Mouse (Mus musculus) monocyte, adult 2 months (primary cell): ENCODE data around the gene Osbp2.
"Not testable (repeated sequence)": the region's sequence is repeated elsewhere in the genome, so short reads cannot be mapped to it uniquely, and the experiment has no call there.

Experiments
- DNase-seq, 2 experiments: peaks; one replicate each; pipeline ENCODE4 v3.0.0; 2022; ENCODE audit warnings: low spot score in 2 of 2, low read depth in 1 of 2

The Osbp2 gene

DNA sequence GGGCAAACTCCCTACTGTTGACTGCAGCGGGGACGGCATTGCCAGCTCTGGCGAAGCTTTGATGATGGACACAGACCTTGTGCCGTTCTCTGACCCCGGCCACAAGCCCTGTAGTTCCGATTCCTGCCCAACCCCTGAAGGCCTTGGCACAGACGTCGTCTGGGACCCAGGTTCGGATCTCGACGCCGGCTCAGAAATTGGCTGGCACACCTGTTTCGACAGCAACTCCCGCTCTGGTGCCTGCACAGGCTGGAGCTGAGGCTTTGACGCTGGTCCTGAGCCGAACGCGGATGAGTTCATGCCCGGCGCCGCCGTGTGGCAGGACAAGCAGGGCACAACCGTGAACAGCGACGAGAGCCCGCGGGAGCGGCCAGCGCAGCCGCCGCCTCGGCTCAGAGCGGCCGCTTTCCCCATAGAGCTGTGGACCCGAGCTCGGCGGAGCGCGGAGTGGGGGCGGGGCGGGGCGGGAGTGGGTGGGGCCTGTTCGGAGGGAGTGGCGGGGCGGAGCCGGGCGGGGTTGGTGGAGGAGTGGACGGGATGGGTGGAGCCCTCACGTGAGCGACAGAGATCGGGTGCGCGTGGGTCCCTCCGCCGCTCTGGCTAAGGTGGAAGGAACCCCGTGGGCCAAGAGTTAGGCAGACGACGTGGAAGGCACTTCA lies at the start of gene Osbp2:
Gene Osbp2, minus strand, starts transcription at position 450 of the 659 bp plus-strand sequence.
- DNase-seq = no peak

DNA sequence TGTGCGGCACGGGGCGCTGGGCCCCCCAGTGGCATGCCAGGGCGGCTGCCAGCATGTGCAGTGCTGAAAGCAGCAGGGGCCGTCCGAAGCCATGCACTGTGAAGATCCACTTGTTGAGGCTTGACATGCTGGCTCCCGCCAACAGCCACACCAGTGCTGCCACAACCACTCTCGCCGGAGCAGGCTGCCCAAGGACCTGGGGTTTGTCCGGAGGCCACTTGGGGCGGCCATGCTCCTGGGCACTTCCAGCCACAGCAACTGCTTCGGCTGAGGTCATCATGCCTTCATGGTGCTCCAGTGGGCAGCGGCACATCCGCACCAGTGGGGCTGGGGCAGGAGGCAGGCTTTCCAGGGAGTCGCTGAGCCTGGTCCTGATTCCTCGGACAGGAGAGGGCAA lies 49.2 kb upstream of the Osbp2 start:
- DNase-seq = no peak

DNA sequence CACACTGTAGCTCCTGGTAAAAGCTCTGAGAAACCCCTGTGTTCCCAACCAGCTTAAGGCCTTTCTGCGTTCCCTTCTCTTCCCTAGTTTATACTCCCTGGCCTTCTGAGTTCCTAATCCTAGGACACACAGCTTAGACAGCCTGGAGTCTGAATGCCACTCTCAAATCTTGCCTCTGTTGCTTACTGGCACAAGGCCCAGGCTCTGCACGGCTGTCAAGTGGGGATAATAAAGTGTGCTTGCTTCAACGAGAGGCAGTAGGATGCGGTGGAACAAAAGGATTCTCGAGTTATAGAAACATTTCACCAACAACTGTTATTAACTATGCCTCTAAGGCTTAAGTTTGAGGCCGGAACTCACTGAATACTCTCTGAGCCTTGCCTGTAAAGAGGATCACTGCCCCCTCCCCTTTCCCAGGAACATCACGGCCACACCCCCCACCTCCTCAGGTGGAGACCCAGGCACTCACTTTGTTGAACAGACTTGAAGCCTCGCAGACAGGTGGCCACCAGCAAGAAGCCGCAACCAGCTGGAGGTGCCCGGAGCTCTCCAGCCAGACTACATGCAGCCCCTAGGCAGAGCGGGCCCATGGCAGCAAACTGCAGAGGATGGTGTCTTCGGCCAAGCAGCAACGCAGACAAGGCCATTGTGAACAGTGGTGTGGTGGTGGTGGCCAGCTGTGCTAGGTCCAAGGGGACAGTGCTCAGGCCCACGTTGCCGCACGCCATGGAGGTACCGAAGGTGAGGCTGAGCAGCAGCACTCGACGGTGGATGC lies 48.6 kb upstream of the Osbp2 start:
- no peak for DNase-seq

DNA sequence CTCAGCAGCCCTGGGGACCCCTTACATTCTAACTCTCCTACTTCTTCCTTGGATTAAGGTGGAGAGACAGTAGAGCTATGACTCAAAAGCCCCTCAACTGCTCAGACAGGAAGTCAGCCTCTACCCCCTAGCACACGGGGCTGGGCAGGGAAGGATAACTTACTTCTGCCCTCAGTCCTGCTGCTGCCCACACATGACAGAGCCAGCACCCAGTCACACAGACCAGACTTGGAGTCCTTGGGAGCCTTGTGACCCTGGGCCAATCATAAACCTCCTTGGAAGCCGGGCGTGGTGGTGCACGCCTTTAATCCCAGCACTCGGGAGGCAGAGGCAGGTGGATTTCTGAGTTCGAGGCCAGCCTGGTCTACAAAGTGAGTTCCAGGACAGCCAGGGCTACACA lies 47.7 kb upstream of the Osbp2 start:
- DNase-seq = not testable (repeated sequence)

DNA sequence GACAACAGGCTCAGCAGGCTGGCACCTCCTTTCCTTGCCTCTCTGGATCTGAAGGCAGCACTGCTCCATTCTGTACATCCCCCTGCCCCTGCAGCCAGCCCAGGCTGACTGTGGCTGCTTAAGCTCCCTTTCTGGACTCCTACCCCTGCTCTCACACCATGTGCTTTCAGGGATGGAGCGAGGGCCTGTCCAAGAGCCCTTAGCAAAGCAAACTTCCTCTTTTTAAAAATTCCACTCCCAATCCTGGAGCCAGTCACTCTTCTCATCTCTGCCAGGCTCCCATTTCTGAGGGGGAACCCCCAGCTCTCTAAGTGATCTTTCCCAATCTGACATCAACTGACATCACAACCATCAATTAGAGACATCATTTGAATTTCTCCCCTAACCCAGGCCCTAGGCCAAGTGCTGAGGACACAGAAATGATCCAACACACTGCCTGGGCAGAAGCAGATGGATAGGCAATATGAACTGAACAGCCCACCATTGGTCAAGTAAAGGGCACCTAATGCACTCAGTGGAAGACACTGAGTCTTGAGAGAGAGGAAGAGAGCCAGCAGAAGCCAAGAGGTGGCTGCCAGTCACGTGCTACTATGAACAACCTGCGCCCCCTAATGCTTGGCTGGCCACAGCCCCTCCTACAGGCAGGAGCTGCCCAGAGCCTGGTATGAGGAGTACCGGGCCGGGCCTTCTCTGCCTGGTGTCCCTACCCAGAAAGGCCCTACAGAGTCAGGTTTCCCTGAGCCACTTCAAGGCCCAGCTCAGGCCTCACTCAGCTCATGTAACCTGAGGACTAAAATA lies 47.0 kb upstream of the Osbp2 start:
- DNase-seq = no peak

DNA sequence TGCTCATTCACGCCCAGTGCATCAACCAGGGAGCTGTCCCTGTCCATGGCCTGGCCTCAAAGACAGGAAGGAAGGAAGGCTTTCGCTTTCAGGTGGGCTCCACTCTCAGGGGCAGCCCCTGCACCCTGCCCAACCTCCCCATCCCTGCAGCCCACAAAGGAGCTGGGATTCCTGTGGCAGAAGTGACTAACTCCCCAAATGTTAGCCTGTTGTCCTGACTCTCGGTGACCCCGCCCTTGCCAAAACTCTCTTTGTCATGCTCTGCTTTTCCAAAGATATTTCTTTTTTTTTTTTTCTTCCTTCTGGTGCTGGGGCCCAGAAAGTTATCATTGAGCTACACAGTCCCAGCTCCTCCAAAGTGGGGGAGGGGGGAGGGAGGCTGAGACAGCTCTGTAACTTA lies 45.5 kb upstream of the Osbp2 start:
- no peak for DNase-seq

GRCm38 (mm10) chr11:3905446-3905845 lies 41.7 kb upstream of the Osbp2 start:
- DNase-seq = no peak

DNA sequence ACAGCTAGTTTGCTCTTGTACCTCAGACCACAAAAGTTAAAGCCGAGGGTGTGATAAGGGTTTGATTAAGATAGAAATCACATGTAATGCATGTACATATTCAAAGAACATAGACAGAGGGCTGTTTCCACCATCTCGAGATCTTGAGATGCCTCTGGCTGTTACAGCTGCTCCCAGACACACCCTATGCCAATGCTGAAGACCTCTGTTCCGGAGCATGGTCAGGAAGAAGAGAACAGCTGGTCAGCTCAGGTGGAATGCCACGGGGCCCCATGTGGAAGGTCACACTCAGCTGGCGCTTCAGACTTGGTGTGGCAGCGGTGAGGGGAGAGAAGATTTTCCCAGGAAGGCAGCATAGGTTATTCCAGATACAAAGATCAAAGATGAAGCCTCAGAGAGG lies 41.0 kb upstream of the Osbp2 start:
- DNase-seq = no peak

DNA sequence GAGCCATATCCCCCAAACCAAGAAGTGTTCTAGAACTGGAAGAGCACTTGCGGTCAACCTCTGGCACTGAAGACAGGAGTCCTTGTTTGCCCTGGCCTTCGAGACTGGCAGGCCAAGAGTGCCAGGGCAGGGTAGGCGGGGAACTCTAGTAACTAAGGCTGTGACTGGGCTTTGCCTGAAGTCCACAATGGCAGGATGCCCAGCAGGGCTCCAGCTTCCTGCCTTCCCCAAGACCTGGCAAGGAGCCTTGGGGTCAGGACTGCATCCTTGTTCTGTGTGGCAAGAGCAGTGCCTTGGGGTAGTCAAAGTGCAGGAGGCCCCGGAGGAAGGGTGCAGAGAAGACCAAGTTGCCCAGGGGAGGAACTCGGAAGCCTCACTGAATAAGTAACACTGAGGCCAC lies 39.3 kb upstream of the Osbp2 start:
- DNase-seq = no peak

GRCm38 (mm10) chr11:3902516-3902915 lies 38.8 kb upstream of the Osbp2 start:
- DNase-seq = no peak

DNA sequence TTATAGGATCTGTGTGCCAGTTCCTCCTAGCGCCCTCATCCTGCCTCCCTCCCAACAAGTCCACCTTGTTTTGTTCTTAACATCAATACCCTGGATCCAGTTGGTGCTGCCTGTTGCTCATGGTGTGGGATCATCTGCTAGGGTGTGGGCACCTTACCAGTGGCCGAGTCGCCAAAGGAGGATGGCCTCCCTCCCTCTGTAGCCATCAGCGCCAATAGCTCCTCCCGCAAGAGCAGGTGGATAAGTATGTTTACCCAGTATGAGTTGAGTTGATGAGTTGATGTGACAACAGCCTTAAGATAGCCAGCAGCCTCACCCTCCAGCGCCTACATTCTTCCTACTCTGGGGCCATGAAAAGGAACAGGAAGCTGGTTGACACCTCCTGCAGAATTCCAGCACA lies 36.6 kb upstream of the Osbp2 start:
- DNase-seq = no peak

- no peak for DNase-seq
Observed at GRCm38 (mm10) chr11:3895933-3896332, 32.2 kb upstream of the Osbp2 start.

- DNase-seq = no peak
Observed at GRCm38 (mm10) chr11:3895458-3895857, 31.8 kb upstream of the Osbp2 start.

DNA sequence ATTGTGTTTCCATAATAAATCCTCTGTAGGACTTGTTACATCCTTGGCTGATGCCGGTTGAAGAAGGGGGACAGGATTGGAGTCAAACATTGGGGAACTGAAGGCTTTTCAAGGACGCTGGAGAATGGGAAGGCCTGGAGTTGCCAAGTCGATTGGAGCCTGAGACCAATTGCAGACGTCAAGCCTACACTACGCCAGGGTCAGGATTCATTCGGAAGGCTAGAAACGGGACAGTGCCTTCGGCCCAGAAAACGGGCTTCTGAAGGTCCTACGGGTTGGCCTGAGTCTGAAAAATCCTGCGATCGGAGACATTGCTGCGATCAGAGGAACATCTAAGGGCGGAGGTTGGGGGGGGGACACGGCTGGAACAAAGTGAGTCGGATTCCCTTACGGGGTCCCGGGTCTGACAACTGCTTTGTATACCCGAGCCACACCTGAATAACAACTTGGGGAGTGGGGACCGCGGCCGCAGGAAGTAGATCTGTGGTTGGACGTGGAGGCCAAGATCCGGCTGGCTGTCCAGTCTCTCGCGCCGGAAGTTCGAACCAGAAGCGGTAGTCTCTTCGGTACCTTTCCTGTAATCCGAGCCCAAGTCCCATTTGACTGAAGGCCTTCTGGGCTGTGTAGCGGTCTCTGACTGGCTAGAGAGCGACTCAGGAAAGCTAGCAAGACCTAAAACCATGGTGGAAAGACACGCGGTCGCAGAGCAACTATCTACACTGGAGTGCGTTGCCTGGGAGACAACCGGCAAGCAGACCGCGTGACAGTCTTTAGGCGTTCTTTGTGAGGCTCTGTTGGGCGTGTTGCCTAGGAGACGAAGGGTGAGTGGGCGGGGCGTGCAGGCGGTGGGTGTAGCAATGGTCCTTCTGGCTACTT lies 30.9 kb upstream of the Osbp2 start, which contains the start of the genes 4921536K21Rik and Dusp18:
Gene 4921536K21Rik, minus strand, starts transcription at position 693 of the 876 bp plus-strand sequence.
Gene Dusp18, plus strand, starts transcription at position 835 of the 876 bp plus-strand sequence.
- peak; percentile 86 to 92 for DNase-seq

- DNase-seq = no peak
Observed at GRCm38 (mm10) chr11:3893970-3894369, 30.3 kb upstream of the Osbp2 start.

DNA sequence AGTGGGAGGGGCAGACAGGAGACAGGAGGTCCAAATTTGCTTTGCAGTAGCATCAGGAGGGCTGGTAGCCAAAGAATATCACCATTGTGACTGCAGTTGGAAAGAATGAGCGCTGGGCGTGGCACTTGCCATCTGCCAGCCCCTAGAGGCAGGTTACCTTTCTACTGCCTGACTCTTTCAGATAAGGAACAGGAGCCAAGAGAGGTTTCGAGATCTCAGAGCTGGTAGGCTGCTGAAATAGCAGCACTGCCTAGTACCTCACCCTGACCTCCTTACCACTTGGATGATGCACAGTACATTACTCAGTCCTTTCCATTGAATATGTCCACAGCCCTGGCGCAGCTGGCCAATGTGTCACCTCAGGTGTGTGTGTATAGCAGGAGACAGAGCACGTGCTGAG lies 23.6 kb upstream of the Osbp2 start:
- DNase-seq = no peak

DNA sequence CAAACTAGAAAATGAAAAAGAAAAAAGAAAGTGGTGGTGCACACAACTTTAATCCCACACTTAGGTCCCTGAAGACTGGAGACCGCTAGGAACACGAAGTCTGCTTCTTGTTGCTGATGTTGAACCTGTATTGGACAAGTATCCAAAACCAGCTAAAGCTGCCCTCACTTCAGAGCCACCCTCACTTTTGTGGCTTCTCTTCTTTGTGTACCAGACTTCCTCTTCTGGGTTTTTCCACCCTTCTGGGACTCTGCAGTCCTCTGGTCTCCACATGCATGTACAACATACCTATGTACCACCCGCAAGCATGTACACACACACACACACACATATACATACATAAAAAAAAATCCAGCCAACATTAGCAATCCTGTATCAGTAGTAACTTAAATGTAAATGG lies 20.0 kb upstream of the Osbp2 start:
- DNase-seq = no peak

- peak in 1 of 2 experiments; percentile 48 for DNase-seq
Observed at GRCm38 (mm10) chr11:3879836-3880235, 16.1 kb upstream of the Osbp2 start.

DNA sequence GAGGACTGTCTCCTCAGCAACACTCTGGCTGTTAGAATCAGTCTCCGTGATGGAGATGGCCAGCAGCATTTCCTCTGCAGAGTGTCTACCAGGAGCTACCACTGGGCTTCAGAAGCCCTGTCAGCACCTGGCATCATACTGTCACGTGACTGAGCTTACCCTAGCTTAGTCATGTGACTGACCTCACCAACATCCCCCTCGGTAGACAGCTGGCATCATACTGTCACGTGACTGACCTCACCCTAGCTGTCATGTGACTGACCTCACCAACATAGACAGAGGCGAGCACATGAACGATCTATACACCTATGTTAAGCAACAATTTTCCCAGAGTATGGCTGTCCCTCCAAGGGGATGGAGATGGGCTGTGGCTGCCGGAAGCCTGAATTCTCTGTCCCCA lies 15.0 kb upstream of the Osbp2 start:
- no peak for DNase-seq

DNA sequence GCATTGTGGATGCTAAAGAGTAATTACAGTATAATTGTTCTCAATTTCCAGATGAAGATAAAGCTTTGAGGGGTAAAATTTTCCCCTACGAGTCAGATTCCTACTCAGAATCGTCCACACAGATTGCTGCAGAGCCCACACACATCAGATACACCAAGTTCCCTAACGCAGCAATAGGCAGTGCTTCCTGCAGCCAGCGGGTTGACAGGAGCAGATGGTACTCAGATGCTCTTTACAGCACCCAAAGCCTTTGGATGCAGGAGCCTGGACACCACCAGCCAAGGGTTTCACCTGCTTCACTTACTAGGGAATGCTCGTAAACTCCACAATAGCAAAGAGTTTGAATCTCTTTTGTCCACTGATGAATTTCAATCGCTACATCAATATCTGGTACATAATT lies 12.7 kb upstream of the Osbp2 start:
- no peak for DNase-seq

DNA sequence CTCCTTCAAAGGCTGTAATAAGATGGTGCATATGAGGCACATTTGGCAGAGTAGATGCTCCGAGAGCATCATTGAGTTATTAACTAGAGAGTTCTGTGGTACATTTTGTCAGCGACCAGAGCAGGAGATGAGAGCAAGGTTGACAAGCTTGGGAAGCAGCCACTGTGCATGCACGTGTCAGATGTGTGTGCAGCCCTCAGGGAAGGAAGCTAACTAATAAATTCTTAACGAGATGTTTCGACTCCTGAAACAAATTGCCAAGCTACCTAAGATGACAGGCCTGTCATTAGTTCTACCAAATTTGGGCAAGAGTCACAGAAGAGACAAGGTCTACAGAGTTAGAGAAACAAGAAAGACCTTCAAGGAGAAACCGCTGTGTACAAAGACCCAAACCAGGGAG lies 640 bp upstream of the Osbp2 start:
- no peak for DNase-seq
